Mouse (Mus musculus) embryo, embryonic 9.5 days (tissue): ENCODE measurements around the gene Ezh1.
A peak's percentile ranks its signal among the peaks of the same experiment; 100 is the strongest.

Source experiments
- DNase-seq: peaks from one replicate; pipeline ENCODE4 v3.0.0-alpha.2; 2017; ENCODE audit errors: extremely low spot score

Ezh1 gene

GRCm38 (mm10) chr11:101246702-101247012 lies 20.4 kb upstream of the Ezh1 start:
- no peak for DNase-seq

- peak; percentile 65 for DNase-seq
Observed at GRCm38 (mm10) chr11:101245855-101246701, 19.8 kb upstream of the Ezh1 start, which contains the start of gene Ramp2. Gene Ramp2 (plus strand): TSS chr11:101246028.

- DNase-seq = peak; percentile 57
Observed at GRCm38 (mm10) chr11:101245071-101245470, 18.8 kb upstream of the Ezh1 start.

- no peak for DNase-seq
Observed at GRCm38 (mm10) chr11:101238071-101238647, 11.9 kb upstream of the Ezh1 start.

- DNase-seq = no peak
Observed at GRCm38 (mm10) chr11:101236782-101237181, 10.5 kb upstream of the Ezh1 start.

- no peak for DNase-seq
Observed at GRCm38 (mm10) chr11:101235429-101235828, 9.2 kb upstream of the Ezh1 start.

GRCm38 (mm10) chr11:101234124-101234523 lies 7.9 kb upstream of the Ezh1 start:
- DNase-seq = no peak

GRCm38 (mm10) chr11:101233240-101233639 lies 7.0 kb upstream of the Ezh1 start:
- DNase-seq = no peak

- peak; percentile 40 for DNase-seq
Observed at GRCm38 (mm10) chr11:101232010-101232839, 6.0 kb upstream of the Ezh1 start.

- peak; percentile 67 for DNase-seq
Observed at GRCm38 (mm10) chr11:101230991-101231871, 5.0 kb upstream of the Ezh1 start.

GRCm38 (mm10) chr11:101230526-101230925 lies 4.3 kb upstream of the Ezh1 start:
- DNase-seq = no peak

- peak; percentile 24 for DNase-seq
Observed at GRCm38 (mm10) chr11:101230061-101230511, 3.8 kb upstream of the Ezh1 start.

- no peak for DNase-seq
Observed at GRCm38 (mm10) chr11:101229361-101229900, 3.2 kb upstream of the Ezh1 start.

- DNase-seq = no peak
Observed at GRCm38 (mm10) chr11:101225331-101226064, 765 bp downstream of the Ezh1 start.

GRCm38 (mm10) chr11:101224337-101224736 lies 1.9 kb downstream of the Ezh1 start:
- no peak for DNase-seq

- DNase-seq = no peak
Observed at GRCm38 (mm10) chr11:101221306-101221986, 4.8 kb downstream of the Ezh1 start.

GRCm38 (mm10) chr11:101220853-101221252 lies 5.4 kb downstream of the Ezh1 start:
- no peak for DNase-seq

GRCm38 (mm10) chr11:101218436-101219055 lies 7.7 kb downstream of the Ezh1 start:
- no peak for DNase-seq

- no peak for DNase-seq
Observed at GRCm38 (mm10) chr11:101216936-101217335, 9.3 kb downstream of the Ezh1 start.
